Mouse (Mus musculus) small intestine, adult 2 months (tissue): ENCODE data around the gene Ube2i.

ENCODE experiments used
- CTCF ChIP-seq: fragments of 200-500 bp; IDR thresholded peaks from 2 replicates; pipeline ENCODE4 v1.5.1; 2012; ENCODE audit warnings: low read depth, mild to moderate bottlenecking, control low read depth, inconsistent platforms, low read length, moderate library complexity, mixed read lengths; ENCODE audit not compliant: insufficient replicate concordance, insufficient read length; ENCODE audit errors: extremely low read depth
- POLR2A ChIP-seq: fragments of 200-500 bp; IDR thresholded peaks from 2 replicates; pipeline ENCODE4 v1.6.1; 2012; ENCODE audit warnings: low read depth, mild to moderate bottlenecking, control low read depth, inconsistent platforms, low read length, moderate library complexity

DNA sequence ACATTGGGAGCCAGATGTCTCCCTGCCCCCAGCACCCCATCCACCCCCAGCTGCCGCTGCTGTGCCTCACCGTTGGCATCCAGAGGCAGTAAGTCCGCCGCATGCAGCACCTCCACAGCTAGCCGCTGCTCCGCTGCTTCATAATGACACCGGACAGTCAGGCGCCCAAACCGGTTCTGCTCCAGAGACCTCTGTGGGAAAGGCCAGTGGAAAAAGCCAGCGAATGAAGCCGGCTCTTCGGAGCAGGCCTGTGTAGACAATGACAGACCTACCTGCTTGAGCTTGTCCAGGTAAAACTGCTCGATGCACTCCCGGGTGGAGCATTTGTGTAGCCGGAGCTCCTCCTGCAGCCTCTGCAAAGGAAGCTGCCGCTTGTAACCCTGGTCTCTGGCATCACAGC, 30.2 kb downstream of the Ube2i start:
- no peak for TF ChIP-seq CTCF
- TF ChIP-seq POLR2A = no peak
